Mouse (Mus musculus) bone marrow macrophage, adult 2 months (primary cell): ENCODE results near the gene Inpp5k.

Source experiments
- CTCF ChIP-seq: IDR thresholded peaks from 2 replicates; pipeline ENCODE4 v1.5.1; 2012; ENCODE audit warnings: low read depth, mild to moderate bottlenecking, low read length, moderate library complexity
- POLR2A ChIP-seq: IDR thresholded peaks from 2 replicates; pipeline ENCODE4 v1.6.1; 2012; ENCODE audit warnings: mild to moderate bottlenecking, low read depth, low read length, borderline replicate concordance

GRCm38 (mm10) chr11:75595404-75595803, 35.4 kb upstream of the Inpp5k start:
- TF ChIP-seq CTCF = no peak
- TF ChIP-seq POLR2A = no peak
